Mouse (Mus musculus): ENCODE data around the gene Dclk2. TPM values are rescaled to one million over a fixed set of nuclear protein-coding genes. Genes with fewer than 3 reads are reported as not detected.
A peak's percentile ranks its signal among the peaks of the same experiment; 100 is the strongest.

Gene Dclk2
- polyA plus RNA-seq, 1 experiment from 2014 or later: 49.0 TPM

DNA sequence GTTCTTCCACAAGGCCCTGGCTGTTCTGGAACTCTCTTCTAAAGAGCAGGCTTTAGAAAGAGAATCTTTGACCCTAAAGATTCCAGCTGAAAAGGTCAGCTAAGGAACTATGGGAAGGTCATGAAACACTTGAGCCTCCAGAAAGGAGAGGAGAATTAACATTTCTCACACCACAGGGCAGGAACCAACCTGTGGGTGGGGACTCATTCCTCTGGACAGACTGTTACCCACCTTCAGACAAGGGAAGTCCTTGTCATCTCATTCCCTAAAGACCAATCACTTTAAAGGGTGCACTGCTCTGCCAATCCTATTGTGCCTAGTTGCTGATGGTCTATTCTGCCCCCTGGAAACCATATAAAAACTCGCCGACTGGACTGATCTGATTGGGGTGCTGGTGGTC is 73.1 kb downstream of the Dclk2 start:
- H3K4me1 ChIP-seq (replicated peaks; ENCODE audit: control insufficient read depth, insufficient read depth, low read length): peaks cover 15% of the 10 kb centered on the region
- WGBS: 61% methylated on average over 2 of the region's 2 CpGs
- no peak for ATAC-seq (replicated peaks; ENCODE audit: low FRiP score)

DNA sequence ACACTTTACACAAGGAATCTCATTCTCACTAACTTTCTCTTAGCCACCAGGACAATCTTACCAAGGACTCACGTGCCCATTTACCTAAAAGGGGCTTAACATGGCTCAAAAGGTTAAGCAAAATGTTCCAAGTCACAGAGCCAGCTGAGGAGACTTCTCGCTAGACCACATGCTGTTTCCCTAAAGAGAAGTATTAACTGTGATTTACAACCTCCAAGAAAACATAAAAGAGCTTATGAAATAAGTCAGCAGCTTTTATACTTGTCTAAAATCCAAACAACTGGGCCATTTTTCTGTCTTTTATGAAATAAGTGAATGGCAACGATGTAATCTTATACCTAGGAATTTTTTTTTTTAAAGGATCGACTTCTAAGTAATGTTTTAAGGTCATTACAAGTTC is 74.6 kb downstream of the Dclk2 start:
- no peak overlapping the region for H3K9ac ChIP-seq (ENCODE audit: low read length)
- WGBS: 9% methylated on average over 4 of the region's 4 CpGs
- no peaks in the 10 kb centered on the region for H3K9me3 ChIP-seq (ENCODE audit: control insufficient read depth, low read length)
- no peak overlapping the region for H3K4me2 ChIP-seq (ENCODE audit: low read depth, low read length, severe bottlenecking)
- H3K4me1 ChIP-seq (replicated peaks; ENCODE audit: control insufficient read depth, insufficient read depth, low read length): peaks cover 15% of the 10 kb centered on the region
- H3K4me3 ChIP-seq (ENCODE audit: low read depth, low read length): no peak overlapping the region
- peak overlapping the region; percentile 46; the same call in 1 of the 2 replicates for H3K27ac ChIP-seq (ENCODE audit: low read depth, low read length)
- no peaks in the 10 kb centered on the region for H3K36me3 ChIP-seq (ENCODE audit: control insufficient read depth, insufficient read depth, low read length)
- ATAC-seq (replicated peaks; ENCODE audit: low FRiP score) (no peak), DNase-seq (ENCODE audit: low spot score) (no peak)
- H3K27me3 ChIP-seq (ENCODE audit: control insufficient read depth, insufficient read depth, low read length): no peaks in the 10 kb centered on the region

More for the DNA sequence above, 73.1 kb downstream of the Dclk2 start:
- no peaks in the 10 kb centered on the region for H3K27me3 ChIP-seq (ENCODE audit: control insufficient read depth, insufficient read depth, low read length)
- no peak overlapping the region for H3K27ac ChIP-seq (ENCODE audit: low read depth, low read length)
- H3K9me3 ChIP-seq (ENCODE audit: control insufficient read depth, low read length): no peaks in the 10 kb centered on the region
- no peak overlapping the region for H3K9ac ChIP-seq (ENCODE audit: low read length)
- H3K36me3 ChIP-seq (ENCODE audit: control insufficient read depth, insufficient read depth, low read length): no peaks in the 10 kb centered on the region
- no peak overlapping the region for H3K4me3 ChIP-seq (ENCODE audit: low read depth, low read length)
- DNase-seq (ENCODE audit: low spot score): no peak
- H3K4me2 ChIP-seq (ENCODE audit: low read depth, low read length, severe bottlenecking): no peak overlapping the region

DNA sequence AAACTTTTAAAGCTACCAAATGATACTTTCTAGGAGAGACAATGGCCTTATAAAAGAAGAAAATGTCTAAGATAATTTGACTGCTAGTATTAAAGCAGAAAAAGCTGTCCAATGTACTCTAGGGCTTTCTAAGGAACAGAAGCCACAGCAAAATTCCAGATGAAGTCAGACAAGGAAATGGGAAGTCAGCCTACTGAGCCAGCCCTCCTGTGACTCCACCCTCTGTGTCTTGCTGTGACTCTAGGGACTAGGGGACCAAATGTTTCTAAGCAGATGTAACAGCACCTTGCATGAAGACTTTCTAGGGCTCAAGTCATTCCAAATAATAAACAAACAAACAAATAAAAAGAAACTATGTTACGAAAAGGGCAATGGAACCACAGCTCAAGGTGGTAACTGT is 75.1 kb downstream of the Dclk2 start:
- Histone ChIP-seq H3K27me3 (ENCODE audit: control insufficient read depth, insufficient read depth, low read length) (no peaks in the 10 kb centered on the region), H3K36me3 (ENCODE audit: control insufficient read depth, insufficient read depth, low read length) (no peaks in the 10 kb centered on the region), H3K4me1 (replicated peaks; ENCODE audit: control insufficient read depth, insufficient read depth, low read length) (peaks cover 13% of the 10 kb centered on the region), H3K9ac (ENCODE audit: low read length) (no peak overlapping the region), H3K4me2 (ENCODE audit: low read depth, low read length, severe bottlenecking) (peak overlapping the region; percentile 8; the same call in 1 of the 2 replicates), H3K27ac (ENCODE audit: low read depth, low read length) (peak overlapping the region; percentile 46; the same call in 1 of the 2 replicates), H3K4me3 (ENCODE audit: low read depth, low read length) (no peak overlapping the region), H3K9me3 (ENCODE audit: control insufficient read depth, low read length) (no peaks in the 10 kb centered on the region)
- no peak for ATAC-seq (replicated peaks; ENCODE audit: low FRiP score)
- 56% methylated on average over 1 of the region's 1 CpGs for WGBS
- no peak for DNase-seq (ENCODE audit: low spot score)

DNA sequence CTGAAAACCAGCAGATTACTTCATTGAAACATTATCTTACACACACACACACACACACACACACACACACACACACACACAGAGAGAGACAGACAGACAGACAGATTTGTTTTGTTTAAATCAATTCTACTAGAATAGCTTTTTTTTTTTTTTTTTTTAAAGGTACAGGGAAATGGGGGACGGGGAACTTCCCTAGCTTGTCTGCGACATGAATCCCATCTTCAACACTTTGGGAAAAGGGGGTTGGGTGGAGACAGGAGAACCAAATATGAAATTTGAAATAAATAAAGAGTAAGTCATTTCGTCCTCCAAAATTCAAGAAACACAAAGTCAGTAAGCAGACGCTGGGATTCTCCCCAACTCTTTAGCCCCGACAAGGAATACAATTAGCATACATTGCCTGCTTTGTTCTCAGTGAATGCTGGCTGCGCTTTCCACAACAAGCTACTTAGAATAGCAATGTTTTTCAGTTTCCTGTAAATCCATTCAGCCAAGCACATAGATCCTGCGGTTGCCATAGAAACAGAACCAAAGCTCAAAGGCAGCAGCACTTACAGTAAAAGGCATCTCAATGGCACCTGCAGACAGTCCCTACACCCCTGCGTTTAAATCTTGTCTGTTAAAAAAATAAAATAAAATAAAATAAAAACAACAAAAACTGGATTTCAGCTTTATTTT is 75.7 kb downstream of the Dclk2 start:
- Histone ChIP-seq H3K27me3 (ENCODE audit: control insufficient read depth, insufficient read depth, low read length) (no peaks in the 10 kb centered on the region), H3K4me2 (ENCODE audit: low read depth, low read length, severe bottlenecking) (peak overlapping the region; percentile 38), H3K27ac (ENCODE audit: low read depth, low read length) (peak overlapping the region; percentile 57), H3K9ac (ENCODE audit: low read length) (no peak overlapping the region), H3K36me3 (ENCODE audit: control insufficient read depth, insufficient read depth, low read length) (no peaks in the 10 kb centered on the region), H3K9me3 (ENCODE audit: control insufficient read depth, low read length) (no peaks in the 10 kb centered on the region), H3K4me1 (replicated peaks; ENCODE audit: control insufficient read depth, insufficient read depth, low read length) (peaks cover 11% of the 10 kb centered on the region), H3K4me3 (ENCODE audit: low read depth, low read length) (peak overlapping the region; percentile 12; the same call in 1 of the 2 replicates)
- 5% methylated on average over 8 of the region's 8 CpGs for WGBS
- ATAC-seq (replicated peaks; ENCODE audit: low FRiP score) (peak; percentile 89), DNase-seq (ENCODE audit: low spot score) (peak; percentile 56)

DNA sequence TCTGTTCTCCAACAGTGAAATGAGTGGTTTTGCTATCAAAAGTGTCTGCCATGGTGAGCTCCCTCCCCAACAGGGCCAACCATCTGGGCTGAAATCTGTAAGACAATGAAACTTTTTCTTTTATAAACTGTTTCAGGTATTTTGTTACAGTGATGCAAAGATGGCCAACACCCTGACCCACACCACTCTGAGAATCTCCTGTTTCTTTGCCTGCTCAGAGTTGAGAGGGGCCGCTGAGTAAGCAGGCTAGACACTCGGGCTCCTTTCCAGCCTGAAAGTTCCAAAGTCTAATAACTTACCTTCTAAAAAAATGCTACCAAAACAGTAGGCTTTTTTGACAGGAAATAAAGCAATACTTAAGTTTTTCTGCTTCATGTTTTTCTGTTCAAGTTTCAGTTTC is 78.2 kb downstream of the Dclk2 start:
- DNase-seq (ENCODE audit: low spot score): no peak
- no peak overlapping the region for H3K27ac ChIP-seq (ENCODE audit: low read depth, low read length)
- no peak for ATAC-seq (replicated peaks; ENCODE audit: low FRiP score)
- no peak overlapping the region for H3K4me2 ChIP-seq (ENCODE audit: low read depth, low read length, severe bottlenecking)
- 93% methylated on average over 2 of the region's 2 CpGs for WGBS
- no peaks in the 10 kb centered on the region for H3K36me3 ChIP-seq (ENCODE audit: control insufficient read depth, insufficient read depth, low read length)
- peaks cover 15% of the 10 kb centered on the region for H3K4me1 ChIP-seq (replicated peaks; ENCODE audit: control insufficient read depth, insufficient read depth, low read length)
- H3K27me3 ChIP-seq (ENCODE audit: control insufficient read depth, insufficient read depth, low read length): no peaks in the 10 kb centered on the region
- no peak overlapping the region for H3K4me3 ChIP-seq (ENCODE audit: low read depth, low read length)
- H3K9ac ChIP-seq (ENCODE audit: low read length): no peak overlapping the region
- H3K9me3 ChIP-seq (ENCODE audit: control insufficient read depth, low read length): no peaks in the 10 kb centered on the region

DNA sequence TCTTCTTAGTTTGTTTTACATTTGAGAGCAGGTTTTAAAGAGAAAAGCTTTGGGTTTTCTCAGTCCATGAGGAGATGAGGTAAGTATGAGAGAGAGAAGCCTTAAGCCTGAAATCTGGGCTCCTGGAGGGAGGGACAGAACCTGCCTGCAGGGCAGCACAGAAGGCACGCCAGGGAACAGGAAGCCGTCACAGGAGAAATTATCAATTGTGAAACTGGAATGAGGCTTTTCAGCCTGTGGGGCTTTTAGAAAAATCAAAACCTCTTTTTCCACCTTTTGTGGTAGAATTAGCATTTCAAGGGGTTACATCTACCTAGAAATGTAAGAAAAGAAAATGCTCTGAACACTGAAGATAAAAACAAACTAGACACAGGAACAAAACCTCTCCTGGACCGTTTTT is 81.0 kb downstream of the Dclk2 start:
- H3K4me1 ChIP-seq (replicated peaks; ENCODE audit: control insufficient read depth, insufficient read depth, low read length): peaks cover 5% of the 10 kb centered on the region; the same call in 1 of the 2 replicates
- no peaks in the 10 kb centered on the region for H3K27me3 ChIP-seq (ENCODE audit: control insufficient read depth, insufficient read depth, low read length)
- H3K9me3 ChIP-seq (ENCODE audit: control insufficient read depth, low read length): no peaks in the 10 kb centered on the region
- H3K4me3 ChIP-seq (ENCODE audit: low read depth, low read length): no peak overlapping the region
- WGBS: 21% methylated on average over 3 of the region's 3 CpGs
- H3K36me3 ChIP-seq (ENCODE audit: control insufficient read depth, insufficient read depth, low read length): no peaks in the 10 kb centered on the region
- no peak overlapping the region for H3K4me2 ChIP-seq (ENCODE audit: low read depth, low read length, severe bottlenecking)
- H3K9ac ChIP-seq (ENCODE audit: low read length): no peak overlapping the region
- ATAC-seq (replicated peaks; ENCODE audit: low FRiP score): no peak
- DNase-seq (ENCODE audit: low spot score): no peak
- H3K27ac ChIP-seq (ENCODE audit: low read depth, low read length): no peak overlapping the region

DNA sequence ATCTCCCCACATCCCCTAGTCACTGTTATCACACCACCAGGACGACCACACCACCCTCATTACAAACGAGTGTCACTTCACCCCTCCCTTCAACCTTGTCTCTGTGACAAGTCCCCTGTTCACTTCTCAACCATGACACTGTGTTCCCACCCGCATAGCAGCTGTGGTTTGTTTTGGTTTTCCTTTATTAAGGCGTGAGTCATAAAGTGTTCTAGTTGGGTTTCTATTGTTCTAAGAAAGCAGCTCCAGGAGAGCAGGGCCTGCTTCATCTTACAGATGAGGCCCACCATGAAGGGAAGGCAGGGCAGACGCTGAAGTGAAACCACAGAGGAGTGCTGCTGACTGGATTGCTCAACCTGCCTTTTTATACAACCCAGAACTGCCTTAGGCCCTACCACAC is 83.3 kb downstream of the Dclk2 start:
- H3K4me3 ChIP-seq (ENCODE audit: low read depth, low read length): no peak overlapping the region
- no peaks in the 10 kb centered on the region for H3K36me3 ChIP-seq (ENCODE audit: control insufficient read depth, insufficient read depth, low read length)
- DNase-seq (ENCODE audit: low spot score) (no peak), ATAC-seq (replicated peaks; ENCODE audit: low FRiP score) (no peak)
- H3K9me3 ChIP-seq (ENCODE audit: control insufficient read depth, low read length): no peaks in the 10 kb centered on the region
- H3K4me1 ChIP-seq (replicated peaks; ENCODE audit: control insufficient read depth, insufficient read depth, low read length): peaks cover 10% of the 10 kb centered on the region; the same call in 1 of the 2 replicates
- no peak overlapping the region for H3K9ac ChIP-seq (ENCODE audit: low read length)
- no peaks in the 10 kb centered on the region for H3K27me3 ChIP-seq (ENCODE audit: control insufficient read depth, insufficient read depth, low read length)
- H3K4me2 ChIP-seq (ENCODE audit: low read depth, low read length, severe bottlenecking): no peak overlapping the region
- WGBS: 76% methylated on average over 5 of the region's 5 CpGs
- H3K27ac ChIP-seq (ENCODE audit: low read depth, low read length): no peak overlapping the region

DNA sequence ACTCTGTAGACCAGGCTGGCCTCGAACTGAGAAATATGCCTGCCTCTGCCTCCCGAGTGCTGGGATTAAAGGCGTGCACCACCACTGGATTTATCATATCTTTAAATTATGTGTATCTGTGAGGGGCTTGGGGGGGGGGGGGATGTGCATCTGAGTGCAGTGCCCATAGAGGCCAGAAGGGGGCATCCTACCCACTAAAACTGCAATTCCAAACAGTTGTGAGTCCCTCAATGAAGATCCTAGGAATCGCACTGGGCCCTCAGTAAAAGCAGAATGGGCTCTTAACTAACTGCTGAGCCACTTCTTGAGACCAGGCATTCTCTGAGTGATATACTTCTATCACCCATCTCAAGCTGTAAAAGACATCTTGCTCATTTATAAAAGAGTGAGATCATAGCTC is 85.5 kb downstream of the Dclk2 start:
- Histone ChIP-seq H3K36me3 (ENCODE audit: control insufficient read depth, insufficient read depth, low read length) (no peaks in the 10 kb centered on the region; the same call in 1 of the 2 replicates), H3K9ac (ENCODE audit: low read length) (no peak overlapping the region), H3K4me1 (replicated peaks; ENCODE audit: control insufficient read depth, insufficient read depth, low read length) (peaks cover 10% of the 10 kb centered on the region; the same call in 1 of the 2 replicates), H3K4me3 (ENCODE audit: low read depth, low read length) (no peak overlapping the region), H3K4me2 (ENCODE audit: low read depth, low read length, severe bottlenecking) (no peak overlapping the region), H3K27ac (ENCODE audit: low read depth, low read length) (no peak overlapping the region), H3K9me3 (ENCODE audit: control insufficient read depth, low read length) (no peaks in the 10 kb centered on the region), H3K27me3 (ENCODE audit: control insufficient read depth, insufficient read depth, low read length) (no peaks in the 10 kb centered on the region)
- DNase-seq (ENCODE audit: low spot score) (peak; percentile 53), ATAC-seq (replicated peaks; ENCODE audit: low FRiP score) (no peak)
- 89% methylated on average over 4 of the region's 4 CpGs for WGBS

DNA sequence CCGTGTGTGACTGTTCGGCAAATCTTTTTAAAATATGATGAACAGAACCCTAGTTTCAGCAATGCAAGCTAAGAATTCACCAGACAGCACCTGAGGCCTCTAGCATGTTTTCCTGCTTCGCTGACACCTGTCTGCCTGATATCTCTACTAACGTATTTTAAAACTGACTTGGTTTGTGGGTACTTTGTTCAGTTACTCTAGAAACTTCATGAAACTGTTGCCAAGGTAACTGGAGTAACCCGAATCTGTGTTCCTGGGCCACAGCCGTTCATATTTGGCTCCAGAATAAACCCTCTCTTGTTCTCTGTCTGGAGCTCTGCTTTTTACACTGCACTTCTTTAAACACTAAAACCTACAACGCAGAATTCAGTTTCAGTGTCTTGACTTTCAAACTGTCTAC is 86.3 kb downstream of the Dclk2 start:
- no peak for ATAC-seq (replicated peaks; ENCODE audit: low FRiP score)
- no peak for DNase-seq (ENCODE audit: low spot score)

More for the DNA sequence above, 86.3 kb downstream of the Dclk2 start:
- H3K27me3 ChIP-seq (ENCODE audit: control insufficient read depth, insufficient read depth, low read length): no peaks in the 10 kb centered on the region
- no peak overlapping the region for H3K27ac ChIP-seq (ENCODE audit: low read depth, low read length)
- H3K9ac ChIP-seq (ENCODE audit: low read length): no peak overlapping the region
- H3K36me3 ChIP-seq (ENCODE audit: control insufficient read depth, insufficient read depth, low read length): no peaks in the 10 kb centered on the region; the same call in 1 of the 2 replicates
- H3K4me1 ChIP-seq (replicated peaks; ENCODE audit: control insufficient read depth, insufficient read depth, low read length): peaks cover 7% of the 10 kb centered on the region; the same call in 1 of the 2 replicates
- no peak overlapping the region for H3K4me2 ChIP-seq (ENCODE audit: low read depth, low read length, severe bottlenecking)
- H3K4me3 ChIP-seq (ENCODE audit: low read depth, low read length): no peak overlapping the region
- 66% methylated on average over 7 of the region's 7 CpGs for WGBS
- H3K9me3 ChIP-seq (ENCODE audit: control insufficient read depth, low read length): no peaks in the 10 kb centered on the region
